Mouse (Mus musculus) CH12.LX (cell line): ENCODE data around the gene Wdfy1.

Experiments
- CHD2 ChIP-seq: IDR thresholded peaks from 2 replicates; pipeline ENCODE4 v1.6.1; 2011; ENCODE audit warnings: low read length, improper control_type of control experiment
- CTCF ChIP-seq, 2 experiments: IDR thresholded peaks in 1 of 2; conservative IDR thresholded peaks in 1 of 2; 2 replicates each; pipeline ENCODE4 v1.5.1; 2011 to 2012; ENCODE audit warnings: low read depth in 2 of 2, low read length in 2 of 2, improper control_type of control experiment in 1 of 2, inconsistent platforms in 1 of 2, mild to moderate bottlenecking in 1 of 2, moderate library complexity in 1 of 2
- ELF1 ChIP-seq: IDR thresholded peaks from 2 replicates; pipeline ENCODE4 v1.6.1; 2014; ENCODE audit warnings: low read depth, mild to moderate bottlenecking, inconsistent platforms, low read length, improper control_type of control experiment
- JUND ChIP-seq: conservative IDR thresholded peaks from 2 replicates; pipeline ENCODE4 v1.6.1; 2011; ENCODE audit warnings: low read depth, low read length, improper control_type of control experiment
- MAX ChIP-seq: IDR thresholded peaks from 2 replicates; pipeline ENCODE4 v1.6.1; 2011; ENCODE audit warnings: low read length, improper control_type of control experiment
- MAZ ChIP-seq: IDR thresholded peaks from 2 replicates; pipeline ENCODE4 v1.6.1; 2012; ENCODE audit warnings: low read depth, mild to moderate bottlenecking, inconsistent platforms, low read length, improper control_type of control experiment, moderate library complexity
- MEF2A ChIP-seq: IDR thresholded peaks from 2 replicates; pipeline ENCODE4 v1.6.1; 2014; ENCODE audit warnings: low read depth, mild to moderate bottlenecking, inconsistent platforms, low read length, improper control_type of control experiment, borderline replicate concordance
- NELFE ChIP-seq: IDR thresholded peaks from 2 replicates; pipeline ENCODE4 v1.6.1; 2011; ENCODE audit warnings: low read depth, low read length, improper control_type of control experiment
- NRF1 ChIP-seq: IDR thresholded peaks from 2 replicates; pipeline ENCODE4 v1.6.1; 2014; ENCODE audit warnings: low read depth, mild to moderate bottlenecking, inconsistent platforms, low read length, improper control_type of control experiment, moderate library complexity
- POLR2A ChIP-seq: IDR thresholded peaks from 2 replicates; pipeline ENCODE4 v1.6.1; 2011; ENCODE audit warnings: low read depth, mild to moderate bottlenecking, improper control_type of control experiment, low read length
- SMC3 ChIP-seq: IDR thresholded peaks from 2 replicates; pipeline ENCODE4 v1.6.1; 2011; ENCODE audit warnings: low read depth, low read length, improper control_type of control experiment
- USF1 ChIP-seq: IDR thresholded peaks from 2 replicates; pipeline ENCODE4 v1.6.1; 2014; ENCODE audit warnings: low read depth, mild to moderate bottlenecking, inconsistent platforms, low read length, improper control_type of control experiment
- ZKSCAN1 ChIP-seq: IDR thresholded peaks from 2 replicates; pipeline ENCODE4 v1.6.1; 2012; ENCODE audit warnings: low read depth, inconsistent platforms, low read length, improper control_type of control experiment, borderline replicate concordance
- ZNF384 ChIP-seq: IDR thresholded peaks from 2 replicates; pipeline ENCODE4 v1.6.1; 2012; ENCODE audit warnings: low read depth, low read length, improper control_type of control experiment, inconsistent platforms

DNA sequence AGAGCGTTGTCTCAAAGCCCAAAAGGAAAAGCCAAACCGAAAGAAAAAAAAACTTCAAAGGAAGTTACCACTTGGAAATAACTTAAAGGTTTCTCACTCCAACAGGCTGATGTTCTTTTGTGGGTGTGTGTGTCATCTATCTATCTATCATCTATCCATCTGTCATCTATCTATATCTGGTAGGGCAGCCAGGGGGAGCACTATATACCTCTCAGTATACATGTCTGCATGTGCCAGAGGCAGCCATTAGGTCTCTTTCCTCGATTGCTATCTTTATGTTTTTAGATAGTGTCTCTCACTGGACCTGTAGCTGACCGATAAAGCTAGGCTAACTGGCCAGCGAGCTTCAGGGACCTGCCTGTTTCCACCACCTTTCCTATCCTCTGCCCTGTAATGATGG is 41.1 kb downstream of the Wdfy1 start:
- TF ChIP-seq ZNF384 (no peak), CTCF (conservative IDR thresholded peaks at IDR 0.05 in 1 of 2, IDR thresholded peaks at IDR 0.05 in 1 of 2; ENCODE audit: low read depth in 2 of 2, low read length in 2 of 2) (peak in 1 of 2 experiments; percentile 46; a peak in 2 of 4 replicates), POLR2A (no peak), MEF2A (no peak), USF1 (no peak), NELFE (no peak), JUND (no peak), MAX (no peak), ZKSCAN1 (no peak), MAZ (no peak), ELF1 (no peak), SMC3 (peak; percentile 53), NRF1 (no peak), CHD2 (no peak)
